Mouse (Mus musculus): ENCODE measurements around the gene Cpn1. TPM values are rescaled to one million over a fixed set of nuclear protein-coding genes. Genes with fewer than 3 reads are reported as not detected.

Gene Cpn1
- 13.2 and 13.8 TPM in 2 replicates for polyA plus RNA-seq (2012; rRNA removed)

GRCm38 (mm10) chr19:43986069-43986794, at the start of gene Cpn1:
Cpn1 (minus strand) TSS chr19:43986556.

GRCm38 (mm10) chr19:44028972-44029371, 42.6 kb upstream of the Cpn1 start, which contains the start of gene Cyp2c23:
Cyp2c23 (minus strand) TSS chr19:44029208.

GRCm38 (mm10) chr19:43939769-43940689, 46.3 kb downstream of the Cpn1 start, which contains the start of gene Dnmbp:
Dnmbp (minus strand) TSS chr19:43940191.

Other genes with a start within 250 kb of the Cpn1 start
- gene Cutc, start 233.6 kb downstream of the Cpn1 start, polyA plus RNA-seq (2012; rRNA removed), result 3.7 and 4.1 TPM in 2 replicates
- gene Cox15, start 233.6 kb downstream of the Cpn1 start, polyA plus RNA-seq (2012; rRNA removed), result 11.6 and 13.6 TPM in 2 replicates
- gene Abcc2, start 204.4 kb downstream of the Cpn1 start, polyA plus RNA-seq (2012; rRNA removed), result 0.12 and 0.24 TPM in 2 replicates
- 65.7 and 78.2 TPM in 2 replicates for gene Dnmbp, start 46.4 kb downstream of the Cpn1 start, polyA plus RNA-seq (2012; rRNA removed)
- gene Cyp2c23, start 42.7 kb upstream of the Cpn1 start, polyA plus RNA-seq (2012; rRNA removed), result 0.30 and 0.98 TPM in 2 replicates
- 9.9 and 10.6 TPM in 2 replicates for gene Erlin1, start 83.2 kb upstream of the Cpn1 start, polyA plus RNA-seq (2012; rRNA removed)
- gene Chuk, start 120.9 kb upstream of the Cpn1 start, polyA plus RNA-seq (2012; rRNA removed), result 11.1 and 11.7 TPM in 2 replicates
- 2.8 and 3.3 TPM in 2 replicates for gene Cwf19l1, start 149.3 kb upstream of the Cpn1 start, polyA plus RNA-seq (2012; rRNA removed)
- 22.5 and 29.4 TPM in 2 replicates for gene Bloc1s2, start 159.9 kb upstream of the Cpn1 start, polyA plus RNA-seq (2012; rRNA removed)
- gene Pkd2l1, start 205.9 kb upstream of the Cpn1 start, polyA plus RNA-seq (2012; rRNA removed), result 0.03 TPM in 1 of 2 replicates, not detected in the other
- 0.14 TPM in 1 of 2 replicates, not detected in the other for gene Scd3, start 216.7 kb upstream of the Cpn1 start, polyA plus RNA-seq (2012; rRNA removed)